In genomic region chr13:35818060-35818459, GRCm38 (mm10) we compare ENCODE assay signal across 17 mouse cellular contexts.
"Had no signal": no experiment of that assay in that cellular context is flagged by ENCODE, and none has a peak within 500 bp of the region (broad histone marks: within the 10 kb centered on the region; RNA-seq: fewer than 3 reads in every experiment).

No protein-coding gene starts in this region.

- H3K4me2 ChIP-seq: lung, embryonic 15.5 days; midbrain, embryonic 11.5 days; midbrain, embryonic 13.5 days; midbrain, embryonic 15.5 days; neural tube, embryonic 12.5 days; stomach, embryonic 15.5 days had no signal

- H3K9me3 ChIP-seq: lung, embryonic 15.5 days; megakaryocyte, embryonic 14.5 days; midbrain, embryonic 13.5 days; midbrain, embryonic 15.5 days; neural tube, embryonic 12.5 days; stomach, embryonic 15.5 days had no signal

- H3K36me3 ChIP-seq: midbrain, embryonic 15.5 days had no signal

- H3K4me3 ChIP-seq: lung, embryonic 15.5 days; megakaryocyte, embryonic 14.5 days; midbrain, embryonic 13.5 days; midbrain, embryonic 15.5 days; neural tube, embryonic 12.5 days; stomach, embryonic 15.5 days had no signal

- ATAC-seq: lung, postnatal 0 days; midbrain, embryonic 13.5 days; midbrain, embryonic 15.5 days had no signal

- H3K27ac ChIP-seq: lung, embryonic 15.5 days; macrophage; midbrain, embryonic 13.5 days; midbrain, embryonic 15.5 days; neural tube, embryonic 12.5 days; stomach, embryonic 15.5 days; stomach, postnatal 0 days had no signal

- H3K9ac ChIP-seq: lung, embryonic 15.5 days; midbrain, embryonic 13.5 days; midbrain, embryonic 15.5 days; neural tube, embryonic 12.5 days; stomach, embryonic 15.5 days had no signal

- H3K4me1 ChIP-seq: midbrain, embryonic 13.5 days; midbrain, embryonic 15.5 days; stomach, embryonic 15.5 days had no signal

- H3K27me3 ChIP-seq: lung, embryonic 15.5 days; megakaryocyte, embryonic 14.5 days; midbrain, embryonic 13.5 days; midbrain, embryonic 15.5 days; neural tube, embryonic 12.5 days; stomach, embryonic 15.5 days had no signal

- DNase-seq: lung, adult 2 months; lung, postnatal 14 days; lung, postnatal 36 days; right cerebral cortex, postnatal 14 days; thymus, adult 2 months; thymus, postnatal 25 days; thymus, postnatal 4 days had no signal
